Mouse (Mus musculus): ENCODE results near the gene Cfdp1.

The Cfdp1 gene

GRCm38 (mm10) chr8:111735791-111736190 lies 118.3 kb downstream of the Cfdp1 start:
- peak; percentile 2 for DNase-seq

GRCm38 (mm10) chr8:111735335-111735761 lies 118.7 kb downstream of the Cfdp1 start:
- DNase-seq = peak; percentile 3

- DNase-seq = no peak
Observed at GRCm38 (mm10) chr8:111734244-111734960, 119.7 kb downstream of the Cfdp1 start.

- DNase-seq = peak; percentile 6
Observed at GRCm38 (mm10) chr8:111733581-111734243, 120.4 kb downstream of the Cfdp1 start.

GRCm38 (mm10) chr8:111732406-111733085 lies 121.5 kb downstream of the Cfdp1 start:
- DNase-seq = no peak

- DNase-seq = peak; percentile 85
Observed at GRCm38 (mm10) chr8:111732004-111732403, 122.1 kb downstream of the Cfdp1 start.

- no peak for DNase-seq
Observed at GRCm38 (mm10) chr8:111731231-111731977, 122.7 kb downstream of the Cfdp1 start.

GRCm38 (mm10) chr8:111729233-111730170 lies 124.6 kb downstream of the Cfdp1 start:
- DNase-seq = no peak

- no peak for DNase-seq
Observed at GRCm38 (mm10) chr8:111728481-111728880, 125.6 kb downstream of the Cfdp1 start.

GRCm38 (mm10) chr8:111727553-111727952 lies 126.5 kb downstream of the Cfdp1 start:
- no peak for DNase-seq

- no peak for DNase-seq
Observed at GRCm38 (mm10) chr8:111726102-111726900, 127.8 kb downstream of the Cfdp1 start.

- no peak for DNase-seq
Observed at GRCm38 (mm10) chr8:111725341-111725740, 128.8 kb downstream of the Cfdp1 start.

GRCm38 (mm10) chr8:111720115-111720544 lies 134.0 kb downstream of the Cfdp1 start:
- DNase-seq = no peak

- DNase-seq = no peak
Observed at GRCm38 (mm10) chr8:111718937-111719336, 135.2 kb downstream of the Cfdp1 start.

All from thymus, postnatal 4 days (tissue).